Mouse (Mus musculus) adrenal gland (tissue): ENCODE data around the gene Pkn1.

Experiments used
- intact Hi-C: fragments of 180-260 bp; cut with DNase I; formaldehyde crosslinking; loops from one replicate; pipeline ENCODE4 v1.15.1; 2025

Gene Pkn1

DNA sequence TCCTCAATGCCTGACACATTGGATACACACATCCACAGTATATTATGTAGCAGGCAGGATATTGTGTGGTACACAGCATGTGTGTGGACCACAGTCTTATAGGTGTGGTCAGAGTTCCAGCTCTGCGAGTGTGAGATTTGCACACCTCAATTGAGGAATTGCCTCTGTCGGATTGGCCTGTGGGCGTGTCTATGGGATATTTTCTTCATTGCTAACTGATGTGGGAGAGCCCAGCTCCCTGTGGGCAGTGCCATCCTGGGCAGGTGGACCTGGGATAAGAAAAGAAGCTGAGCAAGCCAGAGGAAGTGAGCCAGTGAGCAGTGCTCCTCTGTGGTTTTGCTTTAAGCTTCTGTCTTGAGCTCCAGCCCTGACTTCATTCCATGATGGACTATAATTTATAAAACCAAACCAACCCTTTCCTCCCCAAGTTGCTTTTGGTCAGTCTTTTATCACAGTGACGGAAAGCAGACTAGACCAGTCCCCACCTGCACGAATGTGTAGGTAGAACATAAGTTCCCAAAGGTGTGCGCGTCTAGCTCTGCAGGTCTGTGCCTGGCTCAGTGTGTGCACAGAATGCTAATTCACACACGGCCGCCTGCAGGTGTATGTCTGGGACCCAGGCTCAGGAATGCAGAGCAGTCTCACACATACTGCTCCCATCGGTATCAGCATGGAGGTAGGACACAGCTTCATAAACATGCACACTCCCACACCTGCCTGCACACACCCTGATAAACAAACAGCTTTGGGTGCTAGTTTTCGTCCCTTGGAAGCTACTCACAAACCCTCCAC is 4.4 kb downstream of the Pkn1 start:
- intact Hi-C loops, result loop anchor here (5.0 kb wide), 1 partner anchor 32 kb away; no protein-coding TSS in a partner anchor

DNA sequence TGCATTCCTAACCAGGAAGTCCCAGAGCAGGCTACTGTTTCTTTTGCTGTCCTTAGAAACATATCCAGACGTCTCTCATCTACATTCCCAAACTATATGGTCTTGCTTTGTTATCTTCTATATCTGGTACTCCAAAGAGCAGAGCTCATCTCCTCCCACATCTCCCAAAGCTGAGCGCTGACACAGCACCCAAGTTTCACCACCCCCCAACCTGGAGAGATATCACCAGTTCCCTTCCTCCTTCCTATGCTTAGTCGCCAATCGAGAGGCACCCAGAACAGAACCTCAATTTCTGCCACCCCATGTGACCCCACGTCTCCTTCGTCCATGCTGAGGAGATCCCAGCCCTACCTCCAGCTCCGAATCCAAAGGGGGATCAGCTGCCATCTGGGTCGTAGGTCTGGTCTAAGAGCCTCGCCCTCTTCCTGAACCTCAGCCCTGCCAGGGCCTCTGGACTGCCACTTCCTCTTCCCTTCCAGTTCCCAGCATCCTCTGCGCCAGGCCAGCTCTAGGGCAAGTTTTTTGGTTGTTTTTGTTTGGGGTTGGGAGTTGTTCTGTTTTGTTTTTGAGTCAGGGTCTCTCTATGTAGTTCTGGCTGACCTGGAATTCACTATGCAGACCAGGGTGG is 5.3 kb downstream of the Pkn1 start:
- intact Hi-C loops, result no loop called here

DNA sequence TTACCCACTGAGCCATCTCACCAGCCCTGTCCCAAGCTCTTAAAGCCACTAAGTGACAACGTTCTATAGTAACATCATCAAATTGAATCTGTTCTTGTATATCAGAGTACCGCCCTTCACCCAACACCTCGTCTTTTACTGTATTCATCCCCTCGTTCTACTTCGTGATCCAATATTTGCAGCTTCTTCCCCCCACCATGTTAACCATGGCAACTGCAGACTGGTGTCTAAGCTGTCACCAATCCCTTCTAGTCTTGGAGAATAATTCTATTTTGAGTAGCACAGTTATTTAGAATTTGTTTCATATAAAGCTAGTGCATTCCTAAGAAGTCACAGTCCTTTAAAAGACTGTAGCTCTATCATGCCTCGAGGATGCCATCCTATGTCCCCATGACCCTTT is 9.7 kb downstream of the Pkn1 start:
- intact Hi-C loops, result no loop called here

DNA sequence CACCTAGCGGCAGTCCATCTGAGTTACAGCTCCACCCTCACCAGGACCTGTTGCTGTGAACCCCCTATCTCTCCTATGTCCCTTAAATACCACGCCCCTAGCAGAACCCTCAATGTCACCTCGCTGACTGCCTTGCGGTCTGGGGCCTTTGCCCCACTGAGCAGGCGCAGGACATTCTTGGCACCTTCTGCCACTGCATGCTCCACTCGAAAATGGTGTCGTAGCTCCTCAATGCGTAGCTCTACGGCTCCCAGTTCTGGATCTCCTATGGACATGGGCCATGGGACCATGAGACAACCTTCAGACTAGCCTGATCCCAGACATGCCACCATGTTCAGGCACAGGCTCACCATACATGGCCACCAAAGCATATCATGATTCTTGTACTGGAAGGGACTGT is 14.5 kb downstream of the Pkn1 start:
- intact Hi-C loops, result no loop called here

DNA sequence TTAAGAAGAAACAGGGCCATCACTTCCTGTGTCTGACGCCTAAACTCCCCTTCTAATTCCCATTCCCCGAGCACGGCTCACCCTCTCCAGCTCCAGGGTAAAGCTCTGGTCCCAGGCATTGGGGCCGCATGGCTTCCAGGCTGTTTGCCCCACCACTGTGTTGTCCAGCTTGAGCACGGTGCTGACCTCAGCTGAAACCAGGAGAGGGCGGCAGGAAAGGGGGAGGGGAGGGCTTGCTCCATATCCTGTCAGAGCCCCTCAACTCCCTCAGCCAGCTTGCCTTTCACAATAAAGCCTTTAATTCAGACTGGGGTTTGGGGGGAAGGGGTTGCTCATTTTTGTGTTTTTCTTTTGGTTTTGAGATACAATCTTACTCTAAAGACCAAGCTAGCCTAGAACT is 17.9 kb downstream of the Pkn1 start:
- intact Hi-C loops, result no loop called here

DNA sequence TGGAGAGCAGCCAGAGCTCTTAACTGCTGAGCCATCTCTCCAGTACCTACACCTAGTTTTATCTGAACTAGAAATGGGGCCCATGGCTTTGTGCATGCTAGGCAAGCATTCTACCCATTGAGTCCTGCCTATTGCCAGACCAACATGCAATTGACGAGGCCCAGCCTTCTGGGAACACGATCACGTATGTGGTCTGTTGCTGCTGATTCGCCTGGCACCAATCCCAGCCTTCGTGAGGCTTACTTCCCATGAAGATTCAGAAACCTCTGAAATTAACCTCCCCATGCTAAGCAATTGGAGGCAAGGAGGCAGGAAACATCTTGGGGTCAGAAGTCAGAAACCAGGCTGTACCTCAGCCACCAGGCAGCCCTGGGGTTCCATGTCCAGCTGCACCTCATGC is 18.4 kb downstream of the Pkn1 start:
- intact Hi-C loops, result no loop called here

DNA sequence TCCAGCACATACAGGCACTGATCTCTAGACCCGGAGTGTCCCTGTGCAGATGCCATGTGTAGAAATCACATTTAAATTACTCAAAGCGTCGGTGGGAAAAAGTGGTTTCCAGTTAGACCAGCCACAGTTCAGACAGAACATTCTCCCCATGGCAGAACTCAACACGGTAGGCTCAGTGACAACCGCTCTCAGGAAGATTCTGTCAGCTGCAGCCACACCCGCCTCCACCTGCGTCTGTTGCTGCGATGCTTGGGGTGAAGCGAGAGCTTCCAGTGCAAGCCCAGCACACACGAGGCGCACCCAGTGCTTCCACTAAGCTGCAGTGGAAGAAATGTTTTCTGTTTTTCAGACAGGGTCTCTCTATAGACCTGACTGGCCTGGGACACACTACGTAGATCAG is 19.1 kb downstream of the Pkn1 start:
- intact Hi-C loops, result no loop called here

DNA sequence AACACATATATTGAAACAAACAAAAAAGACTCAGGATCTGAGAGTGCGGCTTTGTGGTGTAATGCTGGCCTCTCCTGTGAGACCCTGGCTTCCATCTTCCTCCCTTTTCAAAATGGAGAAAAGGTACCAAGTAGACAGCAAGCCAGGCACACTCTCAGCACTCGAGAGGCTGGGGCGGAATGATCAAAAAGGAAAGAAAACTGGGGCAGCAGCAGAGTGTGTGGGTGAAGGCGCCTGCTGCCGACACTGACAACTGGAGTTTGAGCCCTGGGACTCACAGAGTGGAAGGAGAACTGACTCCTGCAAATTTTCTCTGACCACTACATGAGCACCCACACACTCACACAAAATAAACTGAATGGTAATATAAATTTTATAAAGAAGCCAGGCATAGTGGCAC is 24.5 kb downstream of the Pkn1 start:
- intact Hi-C loops, result no loop called here

DNA sequence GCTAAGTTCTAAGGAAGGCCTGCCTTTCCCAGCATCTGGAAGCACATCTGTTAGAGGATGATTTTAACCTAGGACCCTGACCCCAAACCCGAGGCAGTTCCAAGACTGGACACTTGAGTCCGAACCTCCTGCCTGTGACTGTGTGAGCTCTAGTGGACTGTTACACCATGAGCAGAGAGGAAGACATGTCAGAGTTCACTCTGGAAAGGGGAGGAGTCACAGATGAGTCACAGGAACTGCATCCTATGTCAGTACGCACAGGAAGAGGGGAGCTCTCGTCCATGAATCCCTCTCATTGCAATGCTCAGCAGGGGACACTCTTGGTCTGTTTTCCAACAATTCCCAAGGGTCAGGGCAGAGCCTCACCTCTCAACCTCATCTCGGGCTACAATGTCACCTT is 26.0 kb downstream of the Pkn1 start:
- intact Hi-C loops, result no loop called here

DNA sequence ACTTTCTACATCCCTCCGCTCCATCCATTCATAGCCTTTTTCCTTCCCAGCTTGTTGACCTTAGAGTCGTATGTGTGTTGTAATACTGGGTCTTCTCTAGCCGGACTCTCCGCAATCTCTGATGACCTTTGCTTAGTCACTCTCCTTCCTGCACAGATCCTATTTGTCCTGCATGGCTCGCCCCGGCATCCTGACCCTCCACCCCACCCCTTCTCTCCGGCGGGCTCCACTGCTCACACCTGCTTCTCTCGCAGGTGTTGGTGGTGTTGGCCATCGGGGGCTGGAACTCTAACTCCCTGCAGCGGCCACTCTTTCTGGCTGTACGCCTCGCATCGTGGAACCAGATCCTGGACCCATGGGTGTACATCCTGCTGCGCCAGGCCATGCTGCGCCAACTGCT is 30.0 kb downstream of the Pkn1 start:
- intact Hi-C loops, result no loop called here

DNA sequence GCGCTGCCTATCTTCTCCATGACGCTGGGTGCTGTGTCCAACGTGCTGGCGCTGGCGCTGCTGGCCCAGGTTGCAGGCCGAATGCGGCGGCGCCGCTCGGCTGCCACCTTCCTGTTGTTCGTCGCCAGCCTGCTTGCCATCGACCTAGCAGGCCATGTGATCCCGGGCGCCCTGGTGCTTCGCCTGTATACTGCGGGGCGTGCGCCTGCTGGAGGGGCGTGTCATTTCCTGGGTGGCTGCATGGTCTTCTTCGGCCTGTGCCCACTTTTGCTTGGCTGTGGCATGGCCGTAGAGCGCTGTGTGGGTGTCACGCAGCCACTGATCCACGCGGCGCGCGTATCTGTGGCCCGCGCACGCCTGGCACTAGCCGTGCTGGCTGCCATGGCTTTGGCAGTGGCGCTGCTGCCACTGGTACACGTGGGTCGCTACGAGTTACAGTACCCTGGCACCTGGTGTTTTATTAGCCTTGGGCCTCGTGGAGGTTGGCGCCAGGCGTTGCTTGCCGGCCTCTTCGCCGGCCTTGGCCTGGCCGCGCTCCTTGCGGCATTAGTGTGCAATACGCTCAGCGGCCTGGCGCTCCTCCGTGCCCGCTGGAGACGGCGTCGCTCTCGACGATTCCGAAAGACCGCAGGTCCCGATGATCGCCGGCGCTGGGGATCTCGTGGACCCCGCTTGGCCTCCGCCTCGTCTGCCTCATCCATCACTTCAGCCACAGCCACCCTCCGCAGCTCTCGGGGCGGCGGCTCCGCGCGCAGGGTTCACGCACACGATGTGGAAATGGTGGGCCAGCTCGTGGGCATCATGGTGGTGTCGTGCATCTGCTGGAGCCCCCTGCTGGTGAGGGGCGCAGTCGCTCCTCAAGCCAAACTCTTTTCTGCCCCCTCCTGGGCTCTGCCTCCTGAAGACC is 30.7 kb downstream of the Pkn1 start:
- intact Hi-C loops, result no loop called here

DNA sequence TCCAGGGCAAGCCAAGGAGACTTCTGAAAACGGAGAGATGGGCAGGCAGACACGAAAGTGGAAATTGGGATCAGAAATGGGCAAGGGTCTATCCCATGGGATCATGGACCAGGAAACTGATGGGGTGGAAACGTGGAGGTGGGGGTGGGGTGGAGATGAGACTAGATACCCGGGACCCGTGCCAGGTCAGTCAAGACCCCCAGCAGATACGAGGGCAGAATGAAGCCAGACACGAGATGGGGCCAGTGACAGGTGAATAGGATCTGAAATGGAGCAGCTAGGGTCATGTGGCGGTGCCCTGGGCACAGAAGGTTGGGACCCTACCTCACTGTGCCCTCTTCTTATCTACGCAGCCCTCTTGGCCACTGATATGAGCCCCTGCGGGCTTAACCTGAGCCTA is 31.5 kb downstream of the Pkn1 start:
- intact Hi-C loops, result no loop called here

DNA sequence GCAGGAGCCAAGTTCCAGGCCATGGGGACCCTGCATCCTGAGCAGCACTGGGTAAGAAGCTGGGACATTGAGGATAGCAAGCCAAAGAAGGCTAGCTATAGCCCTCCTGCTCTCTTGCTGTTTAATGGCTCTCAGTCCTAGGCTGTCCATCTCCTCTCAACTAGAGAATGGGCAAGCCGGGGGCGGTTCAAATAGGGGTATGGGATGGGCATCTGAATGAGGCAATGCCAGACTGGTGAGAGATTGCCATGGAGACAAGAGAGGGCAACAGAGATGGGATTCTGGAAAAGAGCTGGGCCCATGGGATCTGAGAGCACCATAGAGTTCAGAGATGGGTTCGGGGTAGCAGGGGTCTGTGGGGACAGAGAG is 32.1 kb downstream of the Pkn1 start:
- intact Hi-C loops, result no loop called here

DNA sequence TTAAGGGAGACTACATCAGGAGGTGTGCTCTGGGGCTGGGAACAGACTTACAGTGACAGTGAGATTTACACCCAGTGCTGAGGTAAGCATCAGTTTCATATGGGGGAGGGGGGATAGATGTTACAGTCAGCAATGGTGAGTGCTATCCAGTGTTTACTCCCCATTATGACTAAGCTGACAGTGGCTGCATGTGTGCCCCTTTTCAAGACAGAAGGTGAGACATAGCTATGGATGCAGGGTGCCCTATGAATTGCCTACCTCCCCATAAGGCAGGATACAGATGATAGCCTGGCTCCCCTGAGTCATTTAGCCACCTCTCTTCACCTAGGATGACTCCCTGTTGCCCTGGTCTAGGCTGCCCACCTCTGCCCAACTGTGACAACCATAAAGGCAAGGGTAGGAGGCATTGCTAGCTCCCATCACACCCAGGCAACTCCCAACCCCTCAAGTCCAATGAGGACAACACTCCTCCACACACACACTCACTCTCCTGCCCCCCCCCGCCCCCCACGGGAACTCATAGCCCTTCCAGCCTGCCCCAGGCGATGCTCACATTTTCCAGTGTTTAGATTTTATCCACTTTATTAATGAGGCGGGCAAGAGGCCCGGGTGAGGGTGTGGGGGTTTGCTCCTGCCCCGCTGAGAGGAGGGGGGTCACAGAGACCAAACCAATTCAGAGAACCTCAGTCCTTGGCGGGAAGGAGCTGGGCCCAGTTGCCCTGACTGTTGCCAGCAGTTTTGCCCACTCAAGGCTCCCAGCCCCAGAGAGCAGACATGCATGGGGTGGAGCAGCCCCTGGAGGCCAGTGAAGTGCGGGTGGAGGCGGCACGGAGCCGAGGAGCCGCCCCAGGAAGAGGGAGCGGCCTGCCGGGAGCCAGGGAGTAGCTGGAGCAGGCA is 32.8 kb downstream of the Pkn1 start, which contains the start of gene Ptger1:
Gene Ptger1, plus strand, starts transcription at position 710 of the 897 bp plus-strand sequence.
- intact Hi-C loops, result no loop called here

DNA sequence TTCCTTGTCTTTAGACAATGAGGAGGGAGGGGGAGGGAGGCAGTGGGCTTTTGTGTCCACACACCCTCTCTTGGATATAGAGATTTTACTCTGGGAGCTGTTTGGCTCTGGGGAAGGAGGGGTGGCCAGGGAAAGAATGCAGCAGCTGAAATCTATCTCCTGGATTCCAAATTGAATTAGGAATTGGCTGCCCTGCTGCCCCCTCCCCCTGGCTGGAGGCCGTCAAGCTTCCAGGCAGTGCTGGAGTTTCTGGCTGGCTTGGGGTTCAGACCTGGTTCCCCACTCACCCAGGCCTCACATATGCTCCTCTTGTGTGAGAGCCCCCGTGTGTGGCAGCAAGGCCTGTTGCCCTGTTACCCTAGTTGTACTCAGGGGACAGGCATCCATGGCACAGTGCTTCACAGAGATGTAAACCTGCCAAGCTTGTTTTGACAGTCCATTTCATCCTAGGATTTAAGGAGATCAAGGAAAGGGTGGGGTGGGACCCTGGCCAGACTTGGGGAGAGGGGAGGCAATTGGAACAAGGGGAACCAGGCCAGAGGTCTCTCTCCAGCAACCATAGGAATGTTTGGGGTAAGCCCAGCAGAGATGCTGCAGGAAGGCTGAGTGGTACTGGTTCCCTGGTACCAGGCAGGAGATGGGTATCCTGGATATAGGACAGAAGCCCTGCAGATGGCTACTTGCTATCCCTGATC is 33.9 kb downstream of the Pkn1 start:
- intact Hi-C loops, result loop anchor here (5.0 kb wide), 1 partner anchor 32 kb away; the partner anchor contains the start of gene Pkn1

DNA sequence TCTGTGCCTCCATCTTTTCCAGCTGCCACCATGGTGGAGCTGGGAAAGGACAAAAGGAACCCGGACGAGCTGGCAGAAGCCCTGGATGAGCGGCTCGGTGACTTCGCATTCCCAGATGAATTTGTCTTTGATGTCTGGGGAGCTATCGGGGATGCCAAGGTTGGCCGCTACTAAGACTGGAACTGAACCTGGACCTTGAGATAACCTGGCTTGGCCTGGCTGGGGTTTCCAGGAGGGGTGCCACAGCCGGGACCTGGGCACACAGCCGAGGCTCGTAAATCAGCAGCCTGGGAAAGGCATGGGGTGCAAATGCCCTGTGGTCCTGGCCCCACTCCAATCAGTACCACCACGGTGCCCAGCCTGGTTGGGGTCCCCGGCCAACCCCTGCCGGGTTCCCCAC is 34.9 kb downstream of the Pkn1 start:
- intact Hi-C loops, result loop anchor here (5.0 kb wide), 1 partner anchor 33 kb away; the partner anchor contains the start of gene Pkn1

DNA sequence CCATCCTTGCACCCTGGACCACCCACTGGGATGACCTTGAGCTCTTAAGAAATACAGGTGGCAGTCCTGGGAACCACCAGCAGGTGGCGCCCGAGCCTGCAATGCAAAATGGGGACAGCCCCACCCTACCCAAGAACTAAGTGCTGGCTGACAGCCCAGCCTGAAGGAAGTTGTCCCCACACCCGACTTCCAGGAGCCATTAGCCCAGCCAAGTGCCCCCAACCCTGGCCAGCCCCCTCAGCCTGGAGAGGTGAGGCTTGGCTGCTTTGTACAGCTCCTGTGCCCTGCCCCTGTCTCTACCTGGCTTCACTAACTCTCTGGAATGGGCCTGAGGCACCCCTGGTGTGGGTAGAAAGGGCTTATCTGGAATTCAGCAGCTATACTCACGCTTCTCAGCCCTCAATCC is 36.6 kb downstream of the Pkn1 start:
- intact Hi-C loops, result loop anchor here (5.0 kb wide), 1 partner anchor 35 kb away; the partner anchor contains the start of gene Pkn1

DNA sequence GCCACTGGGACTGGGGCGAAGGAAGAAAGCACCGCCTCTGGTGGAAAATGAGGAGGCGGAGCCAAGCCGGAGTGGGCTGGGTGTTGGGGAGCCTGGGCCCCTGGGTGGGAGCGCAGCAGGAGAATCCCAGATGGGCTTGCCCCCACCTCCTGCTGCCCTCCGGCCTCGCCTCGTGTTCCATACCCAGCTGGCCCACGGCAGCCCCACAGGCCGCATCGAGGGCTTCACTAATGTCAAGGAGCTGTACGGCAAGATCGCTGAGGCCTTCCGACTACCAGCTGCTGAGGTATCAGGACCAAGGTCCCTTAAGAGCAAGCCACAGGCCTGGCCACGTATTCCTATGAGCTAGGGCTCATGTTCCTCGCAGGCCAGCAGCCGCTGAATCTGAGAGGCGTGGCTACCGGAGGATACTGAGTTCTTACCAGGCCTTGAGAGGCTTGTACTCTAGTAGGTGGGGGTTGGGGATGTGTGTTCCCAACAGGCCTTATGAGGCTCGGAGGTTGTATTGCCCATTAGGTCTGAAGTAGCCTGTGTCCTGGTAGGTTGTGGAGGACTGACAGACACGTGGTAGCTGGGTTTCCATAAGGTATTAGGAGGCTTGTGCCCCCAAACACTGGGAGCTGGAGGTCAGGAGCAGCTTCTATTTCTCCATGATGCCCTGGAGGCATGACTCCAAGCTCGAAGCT is 37.8 kb downstream of the Pkn1 start:
- intact Hi-C loops, result loop anchor here (5.0 kb wide), 1 partner anchor 36 kb away; the partner anchor contains the start of gene Pkn1

DNA sequence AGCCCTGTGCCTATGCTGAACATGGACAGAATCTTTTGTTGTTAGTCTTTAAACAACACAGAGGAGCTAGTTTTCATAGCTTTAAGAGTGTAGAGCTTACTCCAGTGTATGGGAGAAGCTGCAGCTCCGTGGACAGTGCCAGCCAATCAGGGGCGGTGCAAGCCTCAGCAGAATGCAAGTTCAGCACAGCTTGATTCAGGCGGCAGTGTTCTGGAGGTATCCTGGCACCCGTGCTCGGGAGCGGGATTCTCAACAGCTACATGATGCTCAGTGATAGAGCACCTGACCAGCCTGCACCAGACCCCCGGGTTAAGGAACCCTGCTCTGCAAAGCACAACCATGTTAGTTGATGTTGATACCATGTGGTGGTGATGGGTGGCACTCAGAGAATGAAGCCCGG is 38.4 kb downstream of the Pkn1 start:
- intact Hi-C loops, result loop anchor here (5.0 kb wide), 1 partner anchor 37 kb away; the partner anchor contains the start of gene Pkn1
